Mouse (Mus musculus) kidney, postnatal 0 days (tissue): Measurements from ENCODE around the gene Kansl2. TPM values are rescaled to one million over a fixed set of nuclear protein-coding genes. Genes with fewer than 3 reads are reported as not detected.

Source experiments
- ATAC-seq: fragments of 200-750 bp; cut with Nextera tagmentation; replicated peaks from 2 replicates; pipeline ENCODE4 v1.8.0; 2017; ENCODE audit warnings: low read depth, moderate number of reproducible peaks, moderate TSS enrichment, moderate library complexity; ENCODE audit not compliant: low FRiP score
- DNase-seq: peaks from one replicate; pipeline ENCODE4 v3.0.0-alpha.2; 2016; ENCODE audit warnings: low spot score
- H3K27ac ChIP-seq: fragments of 300-500 bp; sonication (generic); 2 replicates; pipeline ENCODE4 v1.5.1; 2014; ENCODE audit warnings: mild to moderate bottlenecking
- H3K27me3 ChIP-seq: fragments of 300-500 bp; sonication (generic); 2 replicates; pipeline ENCODE4 v1.6.1; 2014; ENCODE audit warnings: low read length, mixed read lengths; ENCODE audit not compliant: insufficient read depth
- H3K36me3 ChIP-seq: fragments of 300-500 bp; sonication (generic); 2 replicates; pipeline ENCODE4 v1.6.1; 2014; ENCODE audit warnings: low read length, mixed read lengths; ENCODE audit not compliant: insufficient read depth
- H3K4me1 ChIP-seq: fragments of 300-500 bp; sonication (generic); replicated peaks from 2 replicates; pipeline ENCODE4 v1.6.1; 2014; ENCODE audit warnings: antibody characterized with exemption, low read length, mixed read lengths; ENCODE audit not compliant: insufficient read depth
- H3K4me2 ChIP-seq: fragments of 300-500 bp; sonication (generic); 2 replicates; pipeline ENCODE4 v1.6.1; 2014; ENCODE audit warnings: mild to moderate bottlenecking, low read length, moderate library complexity, mixed read lengths
- H3K4me3 ChIP-seq: fragments of 300-500 bp; sonication (generic); replicated peaks from 2 replicates; pipeline ENCODE4 v1.5.1; 2014; ENCODE audit warnings: low read depth, low read length
- H3K9ac ChIP-seq: fragments of 300-500 bp; sonication (generic); 2 replicates; pipeline ENCODE4 v1.6.1; 2014; ENCODE audit warnings: low read depth, low read length
- H3K9me3 ChIP-seq: fragments of 300-500 bp; sonication (generic); replicated peaks from 2 replicates; pipeline ENCODE4 v1.6.1; 2016; ENCODE audit warnings: low read length, inconsistent platforms, mixed read lengths
- CTCF ChIP-seq: IDR thresholded peaks from 2 replicates; pipeline ENCODE4 v1.5.1; 2016; ENCODE audit warnings: antibody characterized with exemption, low read depth, mild to moderate bottlenecking, moderate library complexity
- WGBS: fragments of 180-500 bp; shearing (Covaris S2); extraction: QIAGEN DNeasy Blood & Tissue Kit; methylation state at CpG from one replicate; pipeline ENCODE4 v1.1.7; 2014; 5-methylcytosine and 5-hydroxymethylcytosine counted together
- polyA plus RNA-seq: library from polyadenylated mRNA; unstranded; fragments of >200 nt; fragmentation: Nextera tagmentation; extraction: Ambion mirVana; gene quantifications from 2 replicates; pipeline ENCODE4 v1.2.1, GENCODE M21; 2015

The Kansl2 gene
- polyA plus RNA-seq = 87.1 and 96.3 TPM in 2 replicates

DNA sequence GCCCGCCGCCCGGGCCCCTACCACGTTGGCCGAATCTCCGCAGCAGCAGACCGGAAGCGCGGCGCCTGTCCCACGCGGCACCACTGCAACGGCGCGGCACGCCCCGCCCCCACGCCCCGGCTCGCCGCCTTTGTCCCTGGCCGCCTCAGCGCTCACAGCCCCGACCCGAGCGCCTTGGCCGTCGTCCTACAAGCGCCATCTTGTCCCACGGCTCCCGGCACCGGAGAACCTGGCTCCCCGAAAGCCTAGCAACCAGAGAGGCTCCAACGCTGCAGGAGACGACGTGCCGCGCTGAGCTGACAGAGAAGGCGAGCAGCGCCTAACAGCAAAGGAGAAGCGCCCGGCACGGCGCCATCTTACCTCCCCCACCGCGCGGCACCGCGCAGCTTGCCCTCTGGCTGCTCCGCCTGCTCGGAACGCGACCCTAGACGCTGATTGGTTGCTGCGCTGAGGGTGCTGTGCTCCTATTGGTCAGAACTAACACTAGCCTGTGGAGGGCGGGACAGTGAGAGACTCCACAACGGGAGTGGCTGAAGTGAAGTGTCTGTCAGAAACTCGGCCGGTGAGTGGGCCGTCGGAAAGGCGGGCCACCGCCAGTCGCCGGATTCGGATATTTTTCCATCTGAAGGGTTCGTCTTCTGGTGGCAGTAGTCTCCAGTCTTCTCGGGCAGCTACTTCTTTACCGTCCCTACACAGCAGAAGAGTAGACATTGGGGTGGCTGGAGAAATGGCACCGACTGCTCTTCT is at the start of gene Kansl2:
Gene Kansl2, minus strand, starts transcription at position 384 of the 747 bp plus-strand sequence.
- H3K9ac ChIP-seq = peak within 1 kb of the TSS; percentile 94
- no peaks in the 10 kb centered on the region for H3K9me3 ChIP-seq
- peak within 1 kb of the TSS; percentile 100 for H3K27ac ChIP-seq
- peak within 1 kb of the TSS; percentile 91 for H3K4me3 ChIP-seq
- ATAC-seq (peak; percentile 100), DNase-seq (peak; percentile 99)
- H3K4me1 ChIP-seq = peaks cover 10% of the 10 kb centered on the region; the same call in 1 of the 2 replicates
- peak within 1 kb of the TSS; percentile 83 for H3K4me2 ChIP-seq
- TF ChIP-seq CTCF = no peak
- 1% methylated on average over 57 of the region's 70 CpGs for WGBS
- peaks cover 13% of the 10 kb centered on the region for H3K36me3 ChIP-seq
- H3K27me3 ChIP-seq = no peaks in the 10 kb centered on the region

- no peak overlapping the region for H3K9ac ChIP-seq
These were observed 48.9 kb upstream of the Kansl2 start for GRCm38 (mm10) chr15:98582996-98583395.

GRCm38 (mm10) chr15:98582410-98582809 is 48.3 kb upstream of the Kansl2 start:
- Histone ChIP-seq H3K4me1 (no peaks in the 10 kb centered on the region), H3K27me3 (no peaks in the 10 kb centered on the region), H3K9ac (no peak overlapping the region), H3K36me3 (no peaks in the 10 kb centered on the region), H3K9me3 (no peaks in the 10 kb centered on the region), H3K4me2 (no peak overlapping the region), H3K4me3 (no peak overlapping the region), H3K27ac (no peak overlapping the region)
- TF ChIP-seq CTCF = no peak
- WGBS = 66% methylated on average over 8 of the region's 8 CpGs
- DNase-seq (no peak), ATAC-seq (no peak)

More at GRCm38 (mm10) chr15:98582996-98583395, 48.9 kb upstream of the Kansl2 start:
- 69% methylated on average over 8 of the region's 8 CpGs for WGBS
- no peaks in the 10 kb centered on the region for H3K27me3 ChIP-seq
- no peak for ATAC-seq
- H3K9me3 ChIP-seq = no peaks in the 10 kb centered on the region
- H3K27ac ChIP-seq = no peak overlapping the region
- TF ChIP-seq CTCF = no peak
- no peaks in the 10 kb centered on the region for H3K4me1 ChIP-seq
- H3K4me3 ChIP-seq = no peak overlapping the region
- no peak overlapping the region for H3K4me2 ChIP-seq
- H3K36me3 ChIP-seq = no peaks in the 10 kb centered on the region
- no peak for DNase-seq

DNA sequence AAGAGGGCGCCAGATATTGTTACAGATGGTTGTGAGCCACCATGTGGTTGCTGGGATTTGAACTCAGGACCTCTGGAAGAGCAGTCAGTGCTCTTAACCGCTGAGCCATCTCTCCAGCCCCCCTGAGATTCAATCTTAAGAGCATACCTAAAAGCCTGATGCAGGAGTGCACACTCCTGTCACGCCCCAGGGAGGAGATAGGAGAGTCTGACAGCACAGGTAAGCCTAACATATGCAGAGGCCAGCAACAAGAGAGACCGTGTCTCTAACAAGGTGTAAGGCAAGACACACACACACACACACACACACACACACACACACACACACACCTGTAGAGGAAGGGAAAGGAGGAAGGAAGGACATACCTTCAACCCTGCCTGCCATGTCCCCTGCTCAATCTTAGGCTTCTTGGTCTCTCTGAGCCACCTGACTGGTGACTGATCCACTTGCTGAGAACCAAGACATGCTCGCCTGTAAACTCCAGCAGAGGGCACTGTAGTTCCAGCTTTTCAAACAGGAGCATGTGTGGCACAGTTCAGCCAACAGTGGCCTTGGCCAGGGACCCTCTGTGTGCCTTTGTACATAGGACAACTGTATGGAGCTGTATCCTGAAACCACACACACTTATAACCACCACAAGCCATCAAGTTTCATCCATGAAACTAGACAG is 45.9 kb upstream of the Kansl2 start:
- Histone ChIP-seq H3K27me3 (no peaks in the 10 kb centered on the region), H3K4me2 (no peak overlapping the region), H3K4me3 (no peak overlapping the region), H3K4me1 (no peaks in the 10 kb centered on the region), H3K36me3 (no peaks in the 10 kb centered on the region), H3K9me3 (no peaks in the 10 kb centered on the region), H3K9ac (no peak overlapping the region), H3K27ac (no peak overlapping the region)
- DNase-seq (peak; percentile 92), ATAC-seq (peak; percentile 84)
- 51% methylated on average over 4 of the region's 5 CpGs for WGBS
- TF ChIP-seq CTCF = peak; percentile 93

GRCm38 (mm10) chr15:98579310-98579709 is 45.2 kb upstream of the Kansl2 start:
- no peak for ATAC-seq
- no peaks in the 10 kb centered on the region for H3K9me3 ChIP-seq
- DNase-seq = no peak
- H3K27me3 ChIP-seq = no peaks in the 10 kb centered on the region
- no peak overlapping the region for H3K4me3 ChIP-seq
- H3K4me2 ChIP-seq = no peak overlapping the region
- H3K27ac ChIP-seq = no peak overlapping the region
- H3K36me3 ChIP-seq = no peaks in the 10 kb centered on the region
- WGBS = 84% methylated on average over 2 of the region's 2 CpGs
- no peaks in the 10 kb centered on the region for H3K4me1 ChIP-seq
- H3K9ac ChIP-seq = no peak overlapping the region
- TF ChIP-seq CTCF = no peak

- Histone ChIP-seq H3K9ac (no peak overlapping the region), H3K36me3 (no peaks in the 10 kb centered on the region), H3K4me3 (no peak overlapping the region), H3K27ac (no peak overlapping the region), H3K9me3 (no peaks in the 10 kb centered on the region), H3K27me3 (no peaks in the 10 kb centered on the region), H3K4me2 (no peak overlapping the region), H3K4me1 (peaks cover 11% of the 10 kb centered on the region; the same call in 1 of the 2 replicates)
- DNase-seq (no peak), ATAC-seq (no peak)
- no peak for TF ChIP-seq CTCF
- WGBS = 77% methylated on average over 4 of the region's 4 CpGs
These were observed 39.2 kb upstream of the Kansl2 start for GRCm38 (mm10) chr15:98573293-98573692.
